Mouse (Mus musculus): ENCODE results near the gene Fads3. TPM values are rescaled to one million over a fixed set of nuclear protein-coding genes. Genes with fewer than 3 reads are reported as not detected.

The Fads3 gene
- polyA plus RNA-seq (2015; fragmentation: Nextera tagmentation; extraction: Ambion mirVana): 1.2 and 1.6 TPM in 2 replicates

DNA sequence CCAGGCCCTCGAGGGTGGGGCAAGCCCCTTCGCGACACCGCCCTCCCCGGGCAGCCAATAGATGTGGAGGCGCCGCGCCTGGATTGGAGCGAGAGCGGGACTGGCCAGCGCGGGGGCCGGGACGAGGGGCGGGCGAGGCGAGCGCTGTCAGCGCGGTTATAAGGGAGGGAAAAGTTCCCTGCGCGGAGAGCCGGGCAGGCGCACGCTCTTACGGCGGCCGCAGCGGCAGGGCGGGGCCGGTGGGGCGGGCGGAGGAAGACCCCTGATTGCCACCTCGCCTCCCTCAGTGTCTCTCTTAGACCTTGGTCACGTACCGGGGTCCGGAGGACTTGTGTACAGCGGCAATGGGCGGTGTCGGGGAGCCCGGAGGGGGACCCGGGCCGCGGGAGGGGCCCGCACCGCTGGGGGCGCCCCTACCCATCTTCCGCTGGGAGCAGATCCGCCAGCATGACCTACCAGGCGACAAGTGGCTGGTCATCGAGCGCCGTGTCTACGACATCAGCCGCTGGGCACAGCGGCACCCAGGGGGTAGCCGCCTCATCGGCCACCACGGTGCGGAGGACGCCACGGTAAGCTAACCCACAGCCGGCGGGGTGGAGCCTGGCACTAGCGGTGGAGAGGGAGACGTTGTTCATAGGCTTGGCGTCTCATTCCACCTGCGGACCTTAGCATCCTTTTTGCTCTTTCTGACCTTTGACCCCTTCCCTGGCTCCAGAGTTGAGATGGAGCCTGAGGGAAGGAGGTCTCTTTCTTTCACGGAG lies at the start of gene Fads3:
Fads3 (plus strand) TSS at position 182 of the 761 bp plus-strand sequence.
- peak; percentile 38 for DNase-seq (ENCODE audit: low spot score)

DNA sequence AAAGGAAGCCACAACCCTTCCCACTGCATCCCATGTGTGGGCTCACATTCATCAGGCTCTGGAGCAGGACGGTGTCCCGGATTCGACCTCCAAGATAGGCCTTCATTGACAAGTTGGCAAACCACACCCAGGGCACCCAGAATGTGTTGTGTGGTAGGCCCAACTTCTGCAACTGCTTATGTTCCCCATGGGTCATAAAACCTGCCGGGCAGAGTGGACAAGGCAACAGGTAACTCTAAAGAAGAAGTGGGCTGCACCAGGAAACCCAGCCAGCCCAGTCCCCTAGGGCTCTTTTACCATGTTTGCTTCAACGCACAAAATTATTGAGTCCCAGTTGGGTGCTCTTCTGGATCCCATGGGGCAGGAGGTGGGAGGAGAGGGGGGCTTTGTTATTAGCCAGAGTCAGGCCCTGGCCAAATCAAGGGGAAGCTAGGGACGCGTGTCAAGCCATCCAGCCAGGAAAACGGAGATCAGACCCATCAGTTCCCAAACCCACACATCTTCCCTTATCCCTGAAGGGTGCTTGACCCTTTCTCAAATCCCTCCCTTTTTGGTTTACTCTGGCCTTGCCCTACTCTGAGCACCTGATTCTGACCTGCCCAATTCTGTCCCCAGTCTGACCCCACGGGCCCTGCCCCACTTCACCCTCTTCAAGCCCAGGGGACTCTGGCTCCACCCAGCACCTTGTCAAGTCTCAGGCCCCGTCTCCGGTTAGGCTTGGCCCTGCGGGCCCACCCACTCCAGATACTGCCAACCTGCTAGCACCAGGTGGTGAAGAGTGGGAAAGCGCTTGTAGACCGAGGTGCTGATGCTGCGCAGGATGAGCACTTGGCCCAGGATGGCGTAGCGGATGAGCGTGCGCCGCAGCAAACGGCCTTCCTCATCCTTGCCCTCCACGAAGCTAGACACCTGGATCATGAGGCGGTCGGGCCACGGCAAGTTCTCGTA lies 49.1 kb upstream of the Fads3 start:
- no peak for DNase-seq (ENCODE audit: low spot score)

GRCm38 (mm10) chr19:9993036-9993656 lies 48.2 kb upstream of the Fads3 start:
- DNase-seq (ENCODE audit: low spot score): peak; percentile 80

DNA sequence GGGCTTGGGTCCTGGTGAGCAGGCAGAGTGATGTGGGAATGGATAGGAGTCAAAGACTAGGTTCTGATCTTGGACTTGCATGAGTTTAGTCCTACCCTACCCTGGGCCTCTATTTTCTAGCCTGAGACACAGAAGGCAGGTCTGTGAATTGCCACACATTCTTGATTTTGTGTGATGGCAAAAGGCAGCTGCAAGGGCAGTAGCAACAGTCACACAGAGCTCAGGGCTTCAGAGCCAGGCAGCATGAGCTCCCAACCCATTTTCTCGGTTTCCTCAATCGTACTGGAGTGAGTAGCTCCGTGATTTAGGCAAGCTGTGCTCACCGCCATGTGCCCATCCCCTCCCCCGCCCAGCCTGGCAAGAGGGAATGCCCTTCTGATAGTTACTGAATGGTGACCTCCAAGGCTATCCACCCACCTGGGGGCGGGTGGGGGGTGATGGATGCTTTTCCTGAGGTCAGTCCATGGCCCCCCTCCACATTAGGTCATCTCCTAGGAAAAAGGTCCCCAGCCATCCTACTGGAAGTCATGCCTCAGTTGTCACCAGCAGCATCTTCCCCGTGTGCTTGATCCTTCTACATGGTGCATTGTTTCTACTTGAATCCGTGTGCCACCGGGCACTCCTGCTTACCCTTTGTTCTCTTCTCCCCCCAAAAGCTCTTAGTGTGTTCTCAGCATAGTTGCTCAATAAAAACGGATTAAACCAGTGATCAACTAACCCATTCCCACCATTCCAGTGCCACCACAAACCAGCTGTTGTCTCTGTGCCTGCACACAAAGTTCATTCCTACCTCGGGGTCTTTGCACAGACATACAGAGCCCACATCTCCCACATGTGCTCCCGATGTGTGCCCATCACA lies 43.9 kb upstream of the Fads3 start:
- no peak for DNase-seq (ENCODE audit: low spot score)

GRCm38 (mm10) chr19:9998063-9998416 lies 43.3 kb upstream of the Fads3 start:
- no peak for DNase-seq (ENCODE audit: low spot score)

DNA sequence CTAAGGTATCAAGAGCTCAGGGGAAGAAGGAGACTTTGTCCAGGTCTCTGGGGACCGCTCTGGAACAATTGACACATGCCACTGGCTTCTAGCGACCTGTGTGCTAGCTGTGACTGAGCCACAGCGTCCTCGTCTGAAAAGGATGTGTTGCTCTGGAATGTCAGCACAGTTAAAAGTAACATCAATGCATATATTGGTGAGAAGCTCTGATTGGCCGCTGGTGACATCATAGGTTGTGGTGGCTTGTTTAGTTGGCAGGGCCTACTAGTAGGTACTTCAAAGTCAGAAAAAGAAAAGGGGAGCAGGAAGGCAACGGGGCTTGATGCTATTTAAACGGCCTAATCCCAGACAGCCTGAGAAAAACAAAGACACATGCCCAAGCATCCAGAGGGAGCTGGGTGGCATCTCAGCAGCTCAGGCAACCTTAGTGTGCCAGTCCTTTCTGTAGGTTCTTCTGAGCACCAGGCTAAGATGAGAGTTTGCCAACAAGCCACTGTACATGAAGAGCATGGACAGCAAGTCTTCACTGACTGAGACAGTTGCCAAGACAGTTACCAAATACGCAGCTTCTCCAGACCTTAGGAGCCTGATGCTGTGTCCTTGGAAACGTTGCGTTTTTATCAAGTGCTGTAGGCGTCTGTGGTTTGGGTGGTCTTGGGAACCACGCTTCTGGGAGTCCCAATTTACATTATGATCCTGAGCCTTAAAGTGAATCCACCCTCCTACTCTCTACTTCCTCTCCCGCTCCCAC lies 42.5 kb upstream of the Fads3 start:
- no peak for DNase-seq (ENCODE audit: low spot score)

GRCm38 (mm10) chr19:10000330-10000729 lies 41.0 kb upstream of the Fads3 start:
- DNase-seq (ENCODE audit: low spot score): no peak

GRCm38 (mm10) chr19:10001206-10001969 lies 40.0 kb upstream of the Fads3 start, which contains the start of the genes Best1 and Rab3il1:
Gene Best1, minus strand, starts transcription at chr19:10001633.
Gene Rab3il1, plus strand, starts transcription at chr19:10001669.
- DNase-seq (ENCODE audit: low spot score): no peak

DNA sequence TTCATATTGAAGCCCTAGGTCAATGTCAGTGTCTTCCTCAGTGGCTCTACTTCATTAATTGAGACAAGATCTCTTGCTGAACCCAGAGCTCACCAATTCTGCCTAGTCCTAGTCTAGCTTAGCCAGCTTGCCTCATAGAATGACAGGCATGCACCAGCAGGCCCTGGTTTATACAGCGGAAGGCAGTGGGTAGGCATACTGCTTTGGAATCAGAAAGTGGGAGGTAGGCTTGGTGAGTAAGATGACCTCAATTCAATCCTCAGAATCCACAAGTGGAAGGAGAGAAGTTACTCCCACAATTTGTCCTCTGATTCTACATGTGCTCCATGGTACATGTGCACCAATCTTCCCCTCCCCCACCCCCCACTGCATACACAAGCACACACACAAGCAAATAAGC lies 37.7 kb upstream of the Fads3 start:
- DNase-seq (ENCODE audit: low spot score): no peak

DNA sequence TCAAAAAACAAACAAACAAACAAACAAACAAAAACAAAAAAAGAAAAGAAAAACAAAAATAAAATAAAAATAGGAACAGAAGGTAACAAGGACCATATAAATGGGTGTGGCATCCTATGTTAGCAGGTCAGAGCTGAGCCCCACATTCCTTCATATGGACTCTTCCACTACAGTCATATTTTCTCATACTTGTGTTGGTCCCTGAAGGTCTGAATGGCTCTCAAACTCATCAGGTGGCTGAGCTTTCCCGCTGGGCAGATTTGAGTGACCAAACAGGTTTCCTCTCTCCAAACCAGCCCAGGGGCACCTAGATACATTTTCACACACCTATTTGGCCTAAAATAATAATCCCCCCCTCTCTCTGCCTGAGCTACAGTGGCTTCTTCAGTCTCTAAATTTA lies 30.0 kb upstream of the Fads3 start:
- no peak for DNase-seq (ENCODE audit: low spot score)

- DNase-seq (ENCODE audit: low spot score): no peak
These were observed 28.5 kb upstream of the Fads3 start for GRCm38 (mm10) chr19:10012827-10013278.

GRCm38 (mm10) chr19:10013348-10013747 lies 28.0 kb upstream of the Fads3 start:
- DNase-seq (ENCODE audit: low spot score): no peak

GRCm38 (mm10) chr19:10013913-10014312 lies 27.5 kb upstream of the Fads3 start:
- no peak for DNase-seq (ENCODE audit: low spot score)

- no peak for DNase-seq (ENCODE audit: low spot score)
These were observed 26.5 kb upstream of the Fads3 start for GRCm38 (mm10) chr19:10014824-10015223.

- DNase-seq (ENCODE audit: low spot score): no peak
These were observed 25.9 kb upstream of the Fads3 start for GRCm38 (mm10) chr19:10015442-10015841.

DNA sequence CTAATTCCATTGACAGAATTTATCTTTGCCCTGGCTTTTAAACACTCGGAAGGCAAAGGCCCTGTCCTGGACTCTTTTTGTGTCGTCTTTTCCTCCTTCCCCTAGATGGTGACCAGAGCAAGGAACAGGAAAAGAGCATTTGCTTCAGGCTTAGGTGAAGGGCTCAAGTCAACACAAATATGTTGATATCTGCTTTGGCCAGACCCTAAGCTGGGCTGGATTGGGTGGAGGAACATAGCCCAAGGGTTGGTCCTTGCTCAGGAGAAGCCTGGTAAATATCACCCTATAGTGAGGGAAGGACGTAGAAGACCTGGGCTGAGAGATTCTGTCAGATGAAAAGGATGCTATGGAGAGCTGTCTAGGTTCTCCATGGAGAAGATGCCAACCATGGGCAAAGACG lies 25.2 kb upstream of the Fads3 start:
- DNase-seq (ENCODE audit: low spot score): no peak

- DNase-seq (ENCODE audit: low spot score): peak; percentile 43
These were observed 23.5 kb upstream of the Fads3 start for GRCm38 (mm10) chr19:10017637-10018526.

DNA sequence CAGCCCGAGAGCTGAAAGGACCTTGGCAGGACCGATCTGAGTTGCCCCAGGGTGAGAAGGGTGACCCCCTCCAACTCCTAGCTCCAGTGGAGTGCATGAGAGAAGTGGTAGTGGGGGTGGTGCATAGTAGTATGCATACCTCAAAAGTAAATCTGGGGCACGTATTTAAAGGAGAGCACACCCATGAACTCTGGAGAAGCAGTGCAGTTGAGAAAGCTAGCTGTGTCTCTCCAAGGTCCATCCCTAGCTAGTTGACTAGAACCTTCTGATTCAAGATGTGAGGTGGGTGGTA lies 22.9 kb upstream of the Fads3 start:
- no peak for DNase-seq (ENCODE audit: low spot score)
